Mouse (Mus musculus) mesoderm, embryonic 11.5 days (tissue): ENCODE results near the gene Adam6b.
"Not testable (repeated sequence)": the region's sequence is repeated elsewhere in the genome, so short reads cannot be mapped to it uniquely, and the experiment has no call there.

Experiments used
- DNase-seq: peaks from one replicate; pipeline ENCODE4 v3.0.0-alpha.2; 2012; ENCODE audit warnings: low read depth, low spot score

Gene Adam6b

GRCm38 (mm10) chr12:113489211-113489610 lies at the start of gene Adam6b:
TSS of gene Adam6b (plus strand) at chr12:113489511.
- not testable (repeated sequence) for DNase-seq

DNA sequence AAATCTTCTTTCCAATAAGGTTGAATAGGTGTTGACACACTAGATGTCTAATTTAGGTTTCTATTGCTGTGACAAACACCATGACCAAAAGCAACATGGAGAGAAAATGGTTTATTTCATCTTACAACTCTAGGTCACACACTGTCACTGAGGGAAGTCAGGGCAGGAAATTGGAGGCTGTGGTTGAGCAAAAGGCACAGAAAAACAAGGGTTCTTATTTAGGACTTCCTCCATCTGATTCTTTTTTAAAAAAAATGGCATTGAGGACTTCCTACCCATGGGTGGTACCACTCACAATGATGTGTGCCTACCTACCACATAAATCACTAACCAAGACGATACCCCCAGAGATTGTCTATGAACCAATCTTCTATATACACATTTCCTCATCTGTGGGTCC lies 43.2 kb upstream of the Adam6b start:
- DNase-seq = no peak

- no peak for DNase-seq
These were observed 13.1 kb upstream of the Adam6b start for GRCm38 (mm10) chr12:113476164-113476563.

DNA sequence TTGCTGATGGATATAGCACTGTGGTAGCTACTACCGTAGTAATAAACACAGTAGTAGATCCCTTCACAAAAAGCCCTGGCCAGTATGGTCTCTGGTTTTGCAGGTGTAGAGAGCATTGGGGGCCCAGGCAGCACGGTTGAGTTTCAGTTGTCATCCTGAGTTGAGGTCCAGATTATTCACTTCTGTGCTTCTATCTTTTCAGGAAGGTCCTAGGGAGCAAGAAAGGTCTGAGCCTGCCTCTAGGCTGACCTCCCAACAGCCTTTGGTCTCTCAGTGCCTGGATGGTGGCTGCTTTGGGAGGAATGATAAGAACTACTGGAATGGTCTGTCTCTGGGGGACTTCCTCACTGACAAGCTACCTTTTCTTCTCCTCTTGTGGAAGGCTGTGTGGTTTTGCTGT lies 7.2 kb upstream of the Adam6b start:
- no peak for DNase-seq

DNA sequence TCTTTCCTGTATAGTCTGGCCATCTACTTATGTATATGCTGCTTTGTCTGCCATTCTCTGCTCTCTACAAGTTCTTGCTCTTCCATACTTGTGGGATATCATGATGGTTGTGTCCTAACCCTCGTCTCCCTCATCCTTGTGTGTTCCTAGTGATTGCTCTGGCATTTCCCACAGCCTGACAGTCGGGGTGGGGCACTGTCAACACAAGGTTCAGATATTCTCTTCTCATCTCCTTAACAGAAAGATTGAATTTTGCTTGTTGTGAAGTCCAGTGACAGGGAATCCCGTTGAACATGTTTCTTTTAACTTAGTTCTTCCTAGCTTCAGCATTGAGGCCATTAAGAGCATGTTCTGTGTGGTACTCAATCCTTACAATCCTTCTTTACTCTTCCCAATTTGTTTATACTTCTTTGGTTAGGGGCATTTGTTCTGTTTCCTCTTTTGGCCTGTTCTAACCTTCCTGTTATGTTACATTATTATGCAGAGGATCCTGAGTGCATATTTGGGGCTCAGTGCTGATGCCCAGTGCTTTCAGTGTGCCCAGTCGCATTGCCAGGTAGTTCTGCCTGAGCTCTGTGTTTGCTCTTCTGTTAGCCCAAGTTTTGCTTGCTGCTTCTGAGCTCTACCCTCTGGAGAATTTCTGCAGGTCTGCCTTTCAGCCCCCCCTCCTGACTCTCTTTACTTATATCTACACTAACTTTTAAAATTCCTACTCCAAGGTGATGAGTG lies 6.5 kb upstream of the Adam6b start:
- no peak for DNase-seq

DNA sequence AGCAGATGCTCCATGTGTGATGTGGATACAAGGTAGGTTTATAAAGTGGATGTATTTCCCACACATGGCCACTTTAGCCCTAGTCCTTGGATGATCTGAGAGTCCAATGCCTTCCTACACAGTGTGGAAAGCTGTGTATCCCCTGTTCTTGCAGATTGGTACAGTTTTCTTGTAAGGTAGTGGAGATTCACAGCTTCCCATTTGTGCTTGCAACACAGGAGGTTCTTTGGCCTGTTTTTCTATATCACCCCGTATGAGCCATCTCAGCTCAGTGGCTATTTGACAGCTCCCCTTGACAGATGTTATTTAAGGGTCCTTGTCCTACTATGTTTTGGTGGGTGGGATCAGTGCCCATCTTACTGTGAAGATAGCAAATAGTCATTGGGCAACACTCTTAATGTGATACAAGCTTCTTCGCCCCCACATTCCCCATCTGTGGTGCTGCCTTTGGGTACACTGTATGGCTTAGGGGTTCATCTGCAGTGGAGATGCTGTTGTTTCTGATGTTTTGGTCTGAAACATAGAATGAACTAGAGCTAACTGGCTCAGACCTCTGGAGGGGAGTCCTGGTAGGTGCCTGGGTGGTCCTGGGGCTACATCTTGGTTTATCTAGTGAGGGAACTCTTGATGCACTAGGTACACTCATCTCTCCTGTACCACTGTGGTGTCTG lies 5.7 kb upstream of the Adam6b start:
- no peak for DNase-seq

DNA sequence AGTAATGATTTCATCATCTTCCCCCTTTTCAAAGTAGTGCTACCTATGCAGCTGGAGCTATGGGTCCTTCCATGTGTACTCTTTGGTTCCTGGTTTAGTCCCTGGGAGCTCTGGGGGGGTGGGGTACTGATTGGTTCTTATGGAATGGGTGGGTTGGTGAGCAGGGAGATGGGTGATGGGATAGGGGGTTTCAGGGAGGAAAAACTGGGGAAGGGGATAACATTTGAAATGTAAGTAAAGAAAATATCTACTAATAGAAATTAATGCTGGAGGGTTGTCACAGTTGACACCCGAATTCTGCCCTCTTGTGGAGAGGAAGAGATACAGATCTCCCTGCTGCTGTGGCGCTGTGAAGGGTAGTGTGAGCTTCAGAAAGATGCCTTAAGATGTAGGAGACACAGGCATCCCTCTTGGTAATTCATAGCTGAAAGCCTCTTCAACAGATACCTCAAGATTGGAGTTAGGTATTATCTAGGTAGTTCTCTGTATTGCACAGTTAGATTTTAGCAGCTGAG lies 4.3 kb upstream of the Adam6b start:
- DNase-seq = no peak

- peak; percentile 62 for DNase-seq
These were observed 1.6 kb upstream of the Adam6b start for GRCm38 (mm10) chr12:113487693-113488092.

- no peak for DNase-seq
These were observed 36.6 kb downstream of the Adam6b start for GRCm38 (mm10) chr12:113525901-113526300.
